Mouse (Mus musculus) c-Kit-negative CD71-positive TER-119-positive erythroid progenitor cells, embryonic 14.5 days (primary cell): Measurements from ENCODE around the gene Cntnap5a.
"Not testable (repeated sequence)": the region's sequence is repeated elsewhere in the genome, so short reads cannot be mapped to it uniquely, and the experiment has no call there.

Experiments
- DNase-seq: peaks from one replicate; pipeline ENCODE4 v3.0.0-alpha.2; 2013; ENCODE audit warnings: low read depth, low spot score

The Cntnap5a gene

DNA sequence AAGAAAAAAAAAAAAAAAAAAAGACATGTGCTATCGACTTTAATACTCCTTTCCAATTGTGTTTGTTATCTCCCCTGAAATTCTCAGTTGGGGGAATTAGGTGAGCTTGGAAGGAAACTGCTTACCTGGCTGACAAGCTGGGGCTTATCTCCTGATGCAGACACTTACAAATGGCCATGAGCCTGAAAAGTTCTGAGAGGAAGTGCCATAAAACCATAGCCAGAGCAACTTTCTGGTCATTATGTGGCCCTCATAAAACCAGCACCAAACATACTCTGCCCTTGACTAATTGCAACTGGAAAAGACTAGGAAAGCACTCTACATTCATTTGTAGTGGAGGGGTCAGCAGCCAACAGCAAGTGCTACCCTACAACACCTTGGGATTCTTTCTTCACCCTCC lies 359.5 kb downstream of the Cntnap5a start:
- no peak for DNase-seq

DNA sequence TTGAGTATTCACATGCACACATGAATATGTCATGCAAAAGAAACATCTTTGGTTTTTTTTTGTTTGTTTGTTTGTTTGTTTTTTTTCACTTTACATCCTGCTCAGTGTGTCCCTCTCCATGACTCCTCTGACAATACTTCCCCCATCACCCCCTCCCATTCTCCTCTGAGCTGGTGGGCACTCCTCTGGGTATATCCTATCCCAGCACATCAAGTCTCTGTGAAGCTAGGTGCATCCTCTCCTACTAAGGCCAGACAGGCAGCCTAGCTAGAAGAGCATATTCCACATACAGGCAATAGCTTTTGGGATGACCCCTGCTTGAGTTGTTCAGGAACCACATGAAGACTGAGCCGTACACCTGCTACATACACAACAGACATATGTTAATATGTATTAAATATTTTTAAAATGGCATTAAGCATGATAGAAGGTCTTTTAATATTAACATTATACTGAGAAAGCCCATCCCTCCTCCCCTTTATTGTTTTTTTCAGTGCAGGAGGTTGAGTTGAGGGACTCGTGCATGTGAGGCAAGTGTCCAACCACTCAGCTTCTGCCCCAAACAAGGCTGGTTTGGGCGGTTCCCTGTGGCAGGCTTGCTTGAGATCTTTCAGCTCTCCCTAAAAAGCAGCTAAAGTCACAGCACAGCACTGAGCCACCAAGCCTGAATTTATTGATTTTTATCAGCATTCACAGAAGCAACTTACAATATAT lies 422.6 kb downstream of the Cntnap5a start:
- no peak for DNase-seq

GRCm38 (mm10) chr1:116107724-116108058 lies 423.1 kb downstream of the Cntnap5a start:
- DNase-seq: no peak

GRCm38 (mm10) chr1:116108381-116108780 lies 423.8 kb downstream of the Cntnap5a start:
- no peak for DNase-seq

DNA sequence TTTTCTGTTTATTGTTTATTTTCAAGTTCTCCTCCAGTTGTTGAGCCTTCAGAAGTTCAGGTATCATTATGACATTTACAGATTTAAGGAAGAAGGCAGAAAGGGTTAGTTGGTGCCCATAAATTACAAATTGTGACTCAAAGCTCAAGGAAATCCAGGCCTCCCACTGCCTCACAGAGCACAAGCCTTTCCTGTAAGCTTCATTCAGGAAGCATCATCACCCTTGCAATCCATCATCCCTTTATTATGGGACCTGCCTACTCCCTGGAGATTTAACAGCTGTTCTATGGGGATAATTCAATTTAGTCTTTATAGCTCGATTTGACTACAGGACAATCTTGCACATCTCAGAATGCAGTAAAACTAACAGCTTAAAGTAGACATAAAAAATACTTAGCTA lies 441.2 kb downstream of the Cntnap5a start:
- DNase-seq: no peak

DNA sequence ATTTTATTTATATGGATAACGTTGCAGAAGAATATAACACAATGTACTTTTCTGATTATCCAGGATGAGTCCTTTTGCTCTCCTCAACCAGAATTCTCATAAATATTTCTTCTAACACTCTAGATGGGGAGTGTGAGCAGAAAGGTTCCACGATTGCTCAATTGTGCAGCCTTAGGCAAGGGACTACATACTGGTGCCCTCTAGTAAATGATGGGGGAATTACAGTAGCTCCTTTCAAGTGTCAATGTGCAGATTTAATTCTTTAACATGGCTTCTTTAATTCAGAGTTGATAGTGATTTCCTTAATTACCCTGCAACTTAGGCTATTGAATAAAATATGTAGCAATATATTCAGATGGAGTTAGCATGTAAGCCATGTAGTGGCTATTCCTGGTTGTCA lies 442.5 kb downstream of the Cntnap5a start:
- no peak for DNase-seq

DNA sequence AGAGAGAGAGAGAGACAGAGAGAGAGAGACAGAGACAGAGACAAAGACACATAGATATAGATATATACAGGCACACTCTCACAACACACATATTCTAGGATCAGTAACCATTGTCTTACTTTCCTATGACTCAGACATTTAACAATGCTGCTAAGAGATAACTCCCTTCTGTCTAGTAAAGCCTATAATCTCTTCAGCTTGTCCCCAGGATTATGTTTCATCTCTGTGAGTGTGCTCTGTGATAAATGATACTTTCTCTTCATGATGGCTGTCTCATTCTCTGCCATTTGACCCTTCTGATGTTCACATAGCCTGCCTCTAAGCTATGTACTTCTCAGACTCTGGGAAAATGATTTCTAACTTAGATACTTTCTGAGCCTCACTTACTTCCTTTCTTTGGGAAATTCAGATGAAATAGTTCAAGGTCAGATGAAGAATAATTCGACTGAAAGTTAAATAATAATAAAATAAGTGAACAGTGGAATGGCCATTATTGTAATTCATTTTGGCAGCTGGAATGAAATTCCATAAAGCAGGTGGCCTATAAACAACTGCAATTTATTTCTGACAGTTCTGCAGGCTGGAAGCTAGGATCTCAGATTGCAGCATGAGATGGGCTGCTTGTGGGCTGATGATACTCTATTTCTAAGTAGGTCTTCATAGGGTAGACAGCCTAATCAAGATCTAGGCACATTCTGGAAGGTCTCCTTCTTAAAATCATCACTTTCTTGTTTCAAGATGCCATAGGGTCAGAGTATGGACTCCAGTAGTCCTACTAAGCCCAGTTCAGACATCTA lies 444.1 kb downstream of the Cntnap5a start:
- no peak for DNase-seq

DNA sequence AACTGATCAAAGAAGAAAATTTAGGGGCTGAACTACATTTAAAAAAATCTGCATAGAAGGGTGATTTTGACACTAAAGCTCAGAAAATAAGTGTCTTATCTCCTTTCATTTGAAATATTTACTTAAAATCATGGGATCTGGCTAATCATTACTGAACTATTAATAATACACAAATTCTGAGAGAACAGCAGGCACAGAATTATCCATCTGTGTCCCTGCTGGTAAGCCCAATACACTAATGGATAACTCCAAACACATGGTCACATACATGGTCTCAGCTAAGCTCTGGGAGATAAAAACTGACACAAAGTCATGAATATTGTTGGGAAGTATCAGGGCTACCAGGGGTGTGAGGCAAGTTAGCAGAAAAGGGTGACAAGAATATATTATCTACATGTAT lies 447.9 kb downstream of the Cntnap5a start:
- DNase-seq: no peak

DNA sequence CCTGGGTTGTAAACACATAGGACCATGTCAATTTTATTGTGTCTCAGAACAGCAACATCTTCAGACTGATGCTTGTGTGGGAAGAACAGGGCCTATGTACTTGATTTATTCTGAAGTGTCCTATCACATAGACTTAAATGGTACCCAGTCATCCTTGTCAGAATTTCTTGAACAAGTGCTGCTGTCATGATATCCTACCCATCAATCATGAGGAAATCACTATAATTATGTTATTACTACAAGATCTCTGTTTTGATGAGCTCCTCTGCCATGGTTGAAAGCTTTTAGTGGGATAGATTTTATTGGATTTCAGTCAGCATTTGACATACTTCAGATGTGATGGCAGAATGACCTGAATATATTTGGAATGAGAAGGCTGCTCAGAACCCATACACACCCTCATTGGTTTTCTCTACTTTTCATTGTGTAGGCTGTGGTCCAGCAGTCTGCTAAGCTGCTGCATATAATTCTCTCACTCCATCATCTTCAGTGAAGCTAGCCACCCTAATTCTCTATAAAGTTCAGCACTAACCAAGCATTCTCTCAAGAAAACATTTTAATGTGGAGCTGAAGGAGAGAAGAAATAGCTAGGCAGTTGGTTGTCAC lies 465.3 kb downstream of the Cntnap5a start:
- DNase-seq: no peak

GRCm38 (mm10) chr1:116184471-116184870 lies 499.9 kb downstream of the Cntnap5a start:
- no peak for DNase-seq

DNA sequence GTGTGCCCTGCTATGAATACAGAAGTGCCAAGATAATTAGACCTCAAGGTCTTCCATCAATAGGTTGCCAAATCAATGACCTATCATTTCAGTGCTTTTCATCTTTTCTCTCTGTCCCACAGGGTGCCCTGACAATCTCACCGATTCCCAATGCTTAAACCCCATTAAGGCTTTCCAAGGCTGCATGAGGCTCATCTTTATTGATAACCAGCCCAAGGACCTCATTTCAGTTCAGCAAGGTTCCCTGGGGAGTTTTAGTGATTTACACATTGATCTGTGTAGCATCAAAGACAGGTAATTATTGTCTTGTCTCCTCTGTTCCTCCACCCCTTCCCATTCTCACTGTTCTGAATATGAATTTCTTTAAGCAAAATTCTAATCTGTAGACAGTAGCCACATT lies 503.6 kb downstream of the Cntnap5a start:
- not testable (repeated sequence) for DNase-seq

DNA sequence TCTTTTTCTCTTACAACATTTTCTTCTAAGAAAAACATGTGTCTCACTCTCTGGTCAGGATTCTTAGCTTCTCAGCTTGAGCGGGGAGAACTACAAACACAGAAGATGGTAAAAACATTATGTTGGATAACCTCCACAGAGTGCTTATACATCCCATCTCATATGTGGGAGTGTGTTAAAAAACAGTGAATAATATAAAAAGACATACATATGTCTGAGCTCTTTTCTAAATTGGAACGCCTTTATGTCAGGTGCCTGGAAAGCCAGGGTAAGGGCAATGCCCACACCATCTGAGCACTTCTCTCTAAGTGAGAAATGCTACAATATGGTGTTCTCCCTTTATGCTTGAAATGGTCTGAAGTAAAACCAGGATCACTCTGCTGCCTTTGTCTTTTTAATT lies 507.7 kb downstream of the Cntnap5a start:
- no peak for DNase-seq

- no peak for DNase-seq
Measured at GRCm38 (mm10) chr1:116216883-116217282, 532.3 kb downstream of the Cntnap5a start.

- no peak for DNase-seq
Measured at GRCm38 (mm10) chr1:116240538-116240937, 556.0 kb downstream of the Cntnap5a start.

DNA sequence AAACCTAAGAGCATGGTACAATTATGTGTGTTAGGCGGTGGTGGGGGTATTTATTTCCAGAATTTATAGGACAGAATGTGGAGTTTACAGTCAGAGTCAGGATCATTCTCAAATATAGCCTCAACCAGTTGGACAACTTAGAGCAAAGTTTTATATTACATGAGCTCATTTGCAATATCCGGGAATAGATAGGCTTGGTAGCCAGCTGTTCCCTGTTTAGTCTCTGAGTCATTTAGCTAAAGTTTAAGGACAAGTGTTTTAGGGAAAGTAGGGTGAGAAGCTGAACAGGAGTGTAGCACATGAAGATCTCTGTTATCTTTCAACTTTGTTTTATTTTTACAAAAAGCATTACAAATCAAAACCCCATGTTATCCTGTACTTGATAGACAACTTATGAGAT lies 559.3 kb downstream of the Cntnap5a start:
- DNase-seq: no peak

DNA sequence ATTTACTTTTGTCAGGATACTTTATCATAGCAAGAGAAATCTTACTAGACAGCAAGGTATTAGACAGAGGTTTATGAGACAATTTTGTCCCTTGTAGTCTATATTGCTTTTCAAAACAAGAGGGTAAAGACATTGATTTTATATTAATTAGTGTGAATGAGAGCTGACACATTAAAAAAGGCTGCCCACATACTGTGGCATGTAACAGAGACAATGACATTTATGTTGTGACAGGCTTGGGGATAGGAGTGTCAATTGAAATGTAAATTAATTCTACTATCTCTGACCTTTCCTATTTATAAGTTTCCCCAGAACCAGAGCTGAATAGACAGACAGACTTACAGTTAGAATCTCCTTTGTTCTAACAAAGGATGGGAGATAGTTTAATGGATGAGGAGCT lies 596.6 kb downstream of the Cntnap5a start:
- no peak for DNase-seq

DNA sequence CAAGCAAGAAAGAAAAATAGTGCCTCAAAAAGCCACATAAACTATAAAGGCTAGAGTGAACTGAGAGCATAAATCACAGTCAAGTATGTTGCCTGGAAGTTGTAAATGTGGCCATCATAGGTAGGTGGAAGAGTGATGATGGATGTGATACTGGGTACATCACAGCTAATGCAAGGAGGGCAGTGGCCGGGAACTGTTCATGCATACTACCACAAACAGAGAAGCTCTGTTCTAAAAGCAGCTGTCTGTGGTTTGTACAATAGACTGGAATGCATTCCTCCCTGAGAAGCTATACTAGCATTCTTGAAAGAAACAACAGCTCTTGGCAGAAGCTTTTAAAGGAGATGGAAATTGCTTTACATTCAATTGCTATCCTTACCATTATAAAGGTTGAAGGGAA lies 599.4 kb downstream of the Cntnap5a start:
- DNase-seq: no peak

- DNase-seq: no peak
Measured at GRCm38 (mm10) chr1:116306555-116306954, 622.0 kb downstream of the Cntnap5a start.

DNA sequence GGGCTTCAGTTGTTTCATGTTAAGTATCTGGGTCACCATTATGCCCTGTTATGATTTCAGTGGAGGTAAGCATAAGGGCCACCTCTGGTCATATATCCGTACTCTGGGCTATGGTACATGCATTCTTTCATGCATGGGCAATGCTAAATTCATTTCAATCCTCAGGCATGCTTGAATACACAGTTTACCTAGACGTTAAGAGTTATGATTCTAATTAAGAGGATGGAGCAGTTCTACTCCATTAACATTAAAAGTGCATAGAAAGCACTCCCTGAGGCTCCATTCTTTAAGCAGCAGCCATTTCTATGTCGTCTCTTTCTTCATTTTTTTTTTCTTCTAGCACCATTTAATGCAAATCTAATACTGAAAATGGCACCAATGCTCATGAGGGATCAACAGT lies 627.0 kb downstream of the Cntnap5a start:
- no peak for DNase-seq

GRCm38 (mm10) chr1:116313269-116313668 lies 628.7 kb downstream of the Cntnap5a start:
- DNase-seq: no peak

GRCm38 (mm10) chr1:116324505-116324904 lies 639.9 kb downstream of the Cntnap5a start:
- no peak for DNase-seq

DNA sequence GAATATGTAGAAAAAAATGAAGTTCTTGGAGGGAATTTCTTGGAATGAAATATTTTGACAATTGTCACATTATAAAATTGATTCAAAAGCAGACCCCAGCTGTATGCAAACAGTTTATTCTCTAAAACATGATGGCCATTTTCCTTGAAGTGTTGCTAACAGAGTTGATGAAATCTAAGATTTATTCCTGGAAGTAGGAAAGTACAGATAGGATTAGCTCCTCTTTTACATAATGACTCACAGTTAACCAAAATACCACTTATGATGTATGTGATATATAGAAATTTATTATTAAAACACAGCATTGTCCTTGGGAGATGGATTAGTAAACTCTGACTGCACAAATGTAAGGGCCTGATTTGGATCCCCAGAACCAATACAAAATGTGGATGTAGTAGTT lies 669.1 kb downstream of the Cntnap5a start:
- no peak for DNase-seq

DNA sequence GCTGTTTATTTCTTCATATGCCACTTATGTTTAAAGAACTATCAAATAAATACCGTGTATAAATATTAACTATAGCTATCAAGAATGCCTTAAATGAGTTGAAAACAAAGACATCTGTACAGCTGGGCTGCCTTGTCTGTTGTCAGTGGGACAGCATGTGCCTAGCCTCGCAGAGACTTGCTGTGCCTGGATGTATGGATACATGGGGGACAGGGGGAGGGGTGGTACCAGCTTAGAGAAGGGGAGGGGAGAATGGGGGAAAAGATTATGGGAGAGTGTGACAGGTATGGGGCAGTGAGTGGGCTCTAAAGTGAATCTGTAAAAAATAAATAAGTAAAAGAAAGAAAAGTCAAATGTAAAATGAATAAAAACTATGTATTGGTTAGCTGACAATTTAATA lies 681.0 kb downstream of the Cntnap5a start:
- DNase-seq: no peak
